Mouse (Mus musculus): ENCODE results near the gene Tmem132c.

DNA sequence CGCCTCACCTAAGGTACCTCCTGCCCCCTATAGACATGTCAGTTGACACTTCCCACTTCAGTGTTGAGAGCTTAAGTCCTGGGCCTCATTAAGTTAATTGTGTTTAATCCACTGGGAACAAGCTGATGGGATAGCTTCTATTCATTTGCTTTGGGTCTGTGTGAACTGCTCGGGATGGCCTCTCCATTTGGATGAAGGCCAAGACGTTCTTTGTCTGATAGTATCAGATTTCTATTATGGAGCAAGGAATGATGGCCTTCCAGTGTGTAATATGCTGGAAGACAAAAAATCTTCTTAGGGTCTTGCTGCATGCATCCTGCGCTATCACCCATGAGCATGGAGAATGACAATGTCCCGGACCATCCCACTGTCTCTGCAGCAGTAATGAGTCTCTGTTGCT is 141.0 kb downstream of the Tmem132c start:
- TF ChIP-seq CTCF (IDR thresholded peaks at IDR 0.05; ENCODE audit: low read depth) (no peak), EP300 (optimal IDR thresholded peaks at IDR 0.05) (no peak)

All from stomach, postnatal 0 days (tissue).